Mouse (Mus musculus) bone marrow, adult 2 months (tissue): ENCODE results near the gene Tcte3. TPM values are rescaled to one million over a fixed set of nuclear protein-coding genes. Genes with fewer than 3 reads are reported as not detected.
"Not testable (repeated sequence)": the region's sequence is repeated elsewhere in the genome, so short reads cannot be mapped to it uniquely, and the experiment has no call there.

Experiments
- H3K27ac ChIP-seq: fragments of 200-500 bp; 2 replicates; pipeline ENCODE4 v1.5.1; 2012; ENCODE audit warnings: low read depth, mild to moderate bottlenecking, control low read depth, inconsistent platforms, low read length; ENCODE audit not compliant: control insufficient read depth, poor library complexity, insufficient read depth
- H3K4me1 ChIP-seq: fragments of 200-500 bp; 2 replicates; pipeline ENCODE4 v1.6.1; 2011; ENCODE audit warnings: low read length; ENCODE audit not compliant: control insufficient read depth, insufficient read depth
- H3K4me3 ChIP-seq: fragments of 200-500 bp; replicated peaks from 2 replicates; pipeline ENCODE3; 2011; ENCODE audit warnings: mild to moderate bottlenecking, low read depth, low read length, control low read depth; ENCODE audit not compliant: control insufficient read depth
- WGBS: fragments of 180-500 bp; shearing (Covaris S2); methylation state at CpG from one replicate; pipeline ENCODE4 v1.1.7; 2018; 5-methylcytosine and 5-hydroxymethylcytosine counted together
- polyA plus RNA-seq: library from polyadenylated mRNA; stranded (reverse); fragments of >200 nt; gene quantifications from 2 replicates; pipeline ENCODE4 v1.2.4, GENCODE M21; 2011; ENCODE audit warnings: low replicate concordance; ENCODE audit not compliant: missing spikeins, insufficient read depth, insufficient read length

The Tcte3 gene
- polyA plus RNA-seq, 1 experiment = not detected

GRCm38 (mm10) chr17:14992522-14993138, 48.7 kb downstream of the Tcte3 start:
- not testable (repeated sequence) for H3K4me1 ChIP-seq, H3K27ac ChIP-seq, H3K4me3 ChIP-seq
- no CpG with 5 or more reads among the region's 98 CpGs for whole genome bisulfite sequencing

- H3K4me3 ChIP-seq, H3K27ac ChIP-seq, H3K4me1 ChIP-seq: not testable (repeated sequence)
- 70% methylated on average over 4 of the region's 5 CpGs for WGBS
These were observed 51.1 kb downstream of the Tcte3 start for GRCm38 (mm10) chr17:14990116-14990702.

DNA sequence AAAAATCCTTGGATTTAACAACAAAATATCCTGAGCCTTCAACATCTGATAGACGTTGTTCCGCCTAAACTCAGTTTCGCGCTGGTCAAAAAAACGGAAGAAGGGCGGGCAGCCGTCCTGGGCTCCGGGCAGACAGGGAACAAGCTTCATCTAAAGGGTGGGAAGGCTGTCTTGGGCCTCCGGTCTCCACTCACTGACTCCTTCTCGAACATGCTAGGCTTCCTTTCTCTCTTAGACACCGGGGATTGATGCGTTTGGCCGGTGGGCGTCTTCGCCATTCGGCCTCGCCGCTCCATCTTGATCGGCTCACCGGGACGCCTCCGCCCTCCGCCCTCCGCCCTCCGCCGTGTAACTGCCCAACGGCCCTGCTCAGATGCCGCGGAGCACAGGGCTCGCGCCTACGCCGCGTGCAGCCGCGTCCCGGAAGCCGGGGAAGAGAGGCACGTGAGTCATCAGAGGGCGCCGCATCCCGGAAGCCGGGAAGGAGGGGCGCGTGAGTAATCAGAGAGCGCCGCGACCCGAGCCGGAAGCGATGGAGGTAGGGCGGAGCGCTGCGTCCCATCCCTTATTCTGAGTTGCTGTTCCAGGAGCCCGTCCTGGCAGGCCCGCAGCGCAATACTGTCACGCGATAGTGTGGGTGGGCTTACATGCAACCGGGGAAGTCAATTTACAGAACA, 62.8 kb downstream of the Tcte3 start, which contains the start of the genes 9030025P20Rik and Gm3417:
Gene 9030025P20Rik, plus strand, starts transcription at position 107 of the 677 bp plus-strand sequence.
Gene Gm3417, minus strand, starts transcription at position 429 of the 677 bp plus-strand sequence.
- no CpG with 5 or more reads among the region's 60 CpGs for WGBS
- not testable (repeated sequence) for H3K27ac ChIP-seq, H3K4me3 ChIP-seq, H3K4me1 ChIP-seq

DNA sequence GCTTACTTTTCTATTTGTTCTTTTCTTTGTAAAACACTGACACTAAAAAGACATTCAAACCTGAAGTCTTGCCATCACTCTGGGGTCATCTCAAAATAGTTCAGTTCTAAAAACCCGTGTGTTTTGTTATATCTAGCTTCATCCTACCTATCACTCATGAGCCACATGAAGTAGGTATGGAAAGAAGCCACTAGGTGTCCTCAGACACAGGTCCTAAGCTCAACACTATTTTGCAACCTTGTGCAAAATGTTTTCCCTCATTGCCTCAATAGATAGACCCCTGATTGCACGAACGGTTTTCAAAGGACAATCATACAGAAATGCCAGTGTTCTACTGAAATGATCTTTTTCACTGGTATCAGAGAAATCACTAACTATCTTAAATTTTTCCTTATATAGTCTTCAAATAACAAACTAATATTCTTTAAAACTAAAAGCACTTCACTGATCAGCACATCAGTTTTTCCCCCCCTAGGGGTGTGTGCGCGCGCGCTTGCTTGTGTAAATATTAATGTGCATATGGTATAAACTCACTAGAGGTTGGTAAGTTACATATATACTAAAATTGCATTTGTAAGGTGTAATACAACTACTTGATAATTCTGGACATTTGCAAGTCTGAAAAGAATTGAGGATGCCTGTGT, 63.4 kb downstream of the Tcte3 start:
- WGBS = under 1% methylated on average over 4 of the region's 7 CpGs
- H3K4me1 ChIP-seq, H3K4me3 ChIP-seq, H3K27ac ChIP-seq: not testable (repeated sequence)

Other genes with a start within 250 kb of the Tcte3 start
- 3.9 TPM in 1 of 2 replicates, not detected in the other for gene Wdr27, start 98.3 kb downstream of the Tcte3 start, polyA plus RNA-seq
- gene 1600012H06Rik, start 98.3 kb downstream of the Tcte3 start, polyA plus RNA-seq = 3.6 and 7.7 TPM in 2 replicates
- 61.6 and 84.2 TPM in 2 replicates for gene Phf10, start 80.2 kb downstream of the Tcte3 start, polyA plus RNA-seq
- gene 9030025P20Rik, start 63.0 kb downstream of the Tcte3 start, polyA plus RNA-seq = 10.2 and 16.6 TPM in 2 replicates
- gene Gm3417, start 62.7 kb downstream of the Tcte3 start, polyA plus RNA-seq = not detected in 2 replicates
- gene Gm3435, start 31.3 kb downstream of the Tcte3 start, polyA plus RNA-seq = 3.2 and 16.4 TPM in 2 replicates
- 40.5 and 47.5 TPM in 2 replicates for gene Ermard, start 280 bp downstream of the Tcte3 start, polyA plus RNA-seq
- gene Gm3448, start within 50 bp of the Tcte3 start, polyA plus RNA-seq = 0.45 and 6.4 TPM in 2 replicates